Mouse (Mus musculus) adrenal gland, adult 2 months (tissue): Measurements from ENCODE around the gene Pcdh17. TPM values are rescaled to one million over a fixed set of nuclear protein-coding genes. Genes with fewer than 3 reads are reported as not detected.
A peak's percentile ranks its signal among the peaks of the same experiment; 100 is the strongest.

ENCODE experiments used
- DNase-seq: peaks from one replicate; pipeline ENCODE4 v3.0.0; 2021
- long read RNA-seq: library from polyadenylated mRNA; stranded (forward); transcript quantifications from one replicate; pipeline ENCODE4 v2.0.0, GENCODE M21; 2021
- polyA plus RNA-seq: library from polyadenylated mRNA; depleted of rRNA; stranded (reverse); fragments of >200 nt; gene quantifications from 2 replicates; pipeline ENCODE4 v1.2.3, GENCODE M21; 2012; rRNA removed
- total RNA-seq, 2 experiments: library from RNA; stranded (reverse); gene quantifications; 2 replicates each; pipeline ENCODE4 v1.2.3; 2021

Gene Pcdh17
- total RNA-seq (1 to 10 TPM; 2.6 to 4.5 TPM), polyA plus RNA-seq (2.9 and 3.0 TPM in 2 replicates)
- long read RNA-seq: 0 reads

- DNase-seq: peak; percentile 94
Observed at GRCm38 (mm10) chr14:84443288-84443686, at the start of gene Pcdh17. TSS of gene Pcdh17 (plus strand) at chr14:84443563.

- DNase-seq: no peak
Observed at GRCm38 (mm10) chr14:84397137-84397536, 46.2 kb upstream of the Pcdh17 start.

DNA sequence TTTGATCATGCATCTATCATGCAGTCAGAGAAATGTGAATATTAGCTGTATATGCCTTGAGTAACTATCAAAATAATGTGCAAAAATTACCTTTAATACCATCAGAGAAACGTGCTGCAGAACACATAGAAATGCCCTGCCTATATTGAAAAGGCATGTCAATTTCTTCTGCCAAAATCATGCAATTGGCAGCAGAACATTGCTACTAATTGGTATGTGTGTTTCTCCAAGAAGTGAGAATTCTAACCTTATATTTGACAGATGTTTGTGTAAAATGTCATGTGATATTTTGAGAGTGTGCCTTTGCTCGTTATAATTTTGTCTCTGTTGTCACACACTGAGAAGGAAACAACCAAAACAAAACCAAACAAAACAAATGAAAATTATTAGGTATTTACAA is 18.6 kb upstream of the Pcdh17 start:
- DNase-seq: no peak

GRCm38 (mm10) chr14:84426616-84427015 is 16.7 kb upstream of the Pcdh17 start:
- no peak for DNase-seq

- DNase-seq: no peak
Observed at GRCm38 (mm10) chr14:84438066-84438770, 5.1 kb upstream of the Pcdh17 start.

- DNase-seq: no peak
Observed at GRCm38 (mm10) chr14:84440903-84441302, 2.5 kb upstream of the Pcdh17 start.

GRCm38 (mm10) chr14:84442528-84443287 is 655 bp upstream of the Pcdh17 start:
- peak; percentile 10 for DNase-seq

GRCm38 (mm10) chr14:84443761-84444160 is 398 bp downstream of the Pcdh17 start:
- no peak for DNase-seq

- peak; percentile 13 for DNase-seq
Observed at GRCm38 (mm10) chr14:84444276-84444662, 906 bp downstream of the Pcdh17 start.

DNA sequence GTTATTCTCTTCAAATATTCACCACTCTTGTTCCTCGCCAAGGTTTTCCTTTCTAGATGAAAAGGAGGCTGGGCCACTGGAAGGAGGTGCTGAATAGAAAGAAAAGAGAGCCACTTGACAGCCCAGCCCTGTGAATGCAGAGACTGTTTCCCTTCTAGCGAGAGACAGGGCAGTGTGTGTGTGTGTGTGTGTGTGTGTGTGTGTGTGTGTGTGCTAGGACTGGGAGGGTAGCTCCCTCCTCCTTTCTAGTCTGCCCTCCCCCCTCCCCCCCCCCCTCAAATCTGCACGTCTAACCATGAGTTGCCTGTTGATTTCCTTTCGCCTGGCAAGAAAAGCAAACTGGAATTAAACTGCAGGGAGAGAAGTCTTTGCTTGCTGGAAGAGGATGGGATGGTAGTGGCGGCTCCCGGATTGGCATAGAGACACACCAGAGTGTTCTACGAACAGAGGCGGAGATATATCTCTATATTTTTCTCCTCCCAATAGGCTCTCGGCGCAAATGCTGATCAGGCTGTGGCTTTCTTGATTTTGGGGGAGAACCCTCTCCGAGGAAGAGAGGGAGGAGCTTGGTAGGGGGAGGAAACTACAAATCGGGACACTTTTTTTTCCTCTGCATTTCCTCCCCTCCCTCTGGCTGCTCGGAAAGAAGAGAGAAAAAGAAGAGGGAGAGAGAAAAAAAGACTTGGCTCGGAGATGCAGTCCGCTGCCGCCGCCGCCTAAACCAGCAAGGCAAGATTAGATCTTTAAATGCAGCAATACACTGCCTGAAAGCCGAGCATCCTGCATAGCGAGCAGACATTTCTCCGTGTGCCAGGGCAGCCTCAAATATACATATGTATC is 1.5 kb downstream of the Pcdh17 start:
- peak; percentile 14 for DNase-seq

DNA sequence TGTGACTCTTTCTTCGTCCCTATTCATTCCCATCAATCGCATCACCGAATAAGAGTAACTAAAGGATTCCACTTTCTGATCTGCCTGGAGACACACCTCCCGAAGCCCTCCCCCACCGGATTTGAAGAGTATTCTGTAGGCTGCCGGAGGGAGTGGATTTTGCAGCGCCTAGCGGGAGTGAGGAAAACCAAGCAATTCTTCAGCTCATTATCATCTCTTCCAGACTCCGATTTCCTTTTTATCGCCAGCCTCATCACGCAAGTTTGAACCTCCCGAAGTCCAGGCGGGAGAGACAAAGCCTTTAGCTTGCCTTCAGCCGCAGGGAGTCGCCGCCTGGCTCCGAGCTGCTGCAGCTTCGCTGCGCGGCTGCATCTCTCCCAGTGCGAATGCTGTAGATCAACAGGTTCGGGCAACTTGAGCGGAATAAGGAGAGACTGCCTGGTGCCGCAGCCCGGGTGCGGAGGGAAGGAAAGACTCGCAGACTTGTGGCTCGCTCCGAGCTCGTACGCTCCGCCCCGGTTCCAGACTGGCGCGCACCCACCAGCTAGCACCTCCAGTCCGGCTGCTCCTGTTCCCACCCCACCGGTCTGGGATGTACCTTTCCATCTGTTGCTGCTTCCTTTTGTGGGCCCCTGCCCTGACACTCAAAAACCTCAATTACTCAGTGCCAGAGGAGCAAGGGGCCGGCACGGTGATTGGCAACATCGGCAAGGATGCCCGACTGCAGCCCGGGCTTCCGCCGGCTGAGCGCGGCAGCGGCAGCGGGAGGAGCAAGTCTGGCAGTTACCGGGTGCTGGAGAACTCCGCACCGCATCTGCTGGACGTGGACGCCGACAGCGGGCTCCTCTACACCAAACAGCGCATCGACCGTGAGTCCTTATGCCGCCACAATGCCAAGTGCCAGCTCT is 2.4 kb downstream of the Pcdh17 start:
- peak; percentile 22 for DNase-seq

GRCm38 (mm10) chr14:84446411-84446915 is 3.1 kb downstream of the Pcdh17 start:
- DNase-seq: peak; percentile 2

DNA sequence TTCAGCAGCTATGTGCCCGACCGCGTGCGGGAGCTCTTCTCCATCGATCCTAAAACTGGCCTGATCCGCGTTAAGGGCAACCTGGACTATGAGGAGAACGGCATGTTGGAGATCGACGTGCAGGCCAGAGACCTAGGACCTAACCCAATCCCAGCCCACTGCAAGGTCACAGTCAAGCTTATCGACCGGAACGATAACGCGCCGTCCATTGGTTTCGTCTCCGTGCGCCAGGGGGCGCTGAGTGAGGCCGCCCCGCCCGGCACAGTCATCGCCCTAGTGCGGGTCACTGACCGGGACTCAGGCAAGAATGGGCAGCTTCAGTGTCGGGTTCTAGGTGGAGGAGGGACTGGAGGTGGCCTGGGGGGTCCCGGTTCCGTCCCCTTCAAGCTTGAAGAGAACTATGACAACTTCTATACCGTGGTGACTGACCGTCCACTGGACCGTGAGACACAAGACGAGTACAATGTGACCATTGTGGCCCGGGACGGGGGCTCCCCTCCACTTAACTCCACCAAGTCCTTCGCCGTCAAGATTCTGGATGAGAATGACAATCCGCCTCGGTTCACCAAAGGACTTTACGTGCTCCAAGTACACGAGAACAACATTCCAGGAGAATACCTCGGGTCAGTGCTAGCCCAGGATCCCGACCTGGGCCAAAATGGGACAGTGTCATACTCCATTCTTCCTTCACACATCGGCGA is 3.7 kb downstream of the Pcdh17 start:
- peak; percentile 53 for DNase-seq

GRCm38 (mm10) chr14:84447661-84448380 is 4.5 kb downstream of the Pcdh17 start:
- peak; percentile 6 for DNase-seq

DNA sequence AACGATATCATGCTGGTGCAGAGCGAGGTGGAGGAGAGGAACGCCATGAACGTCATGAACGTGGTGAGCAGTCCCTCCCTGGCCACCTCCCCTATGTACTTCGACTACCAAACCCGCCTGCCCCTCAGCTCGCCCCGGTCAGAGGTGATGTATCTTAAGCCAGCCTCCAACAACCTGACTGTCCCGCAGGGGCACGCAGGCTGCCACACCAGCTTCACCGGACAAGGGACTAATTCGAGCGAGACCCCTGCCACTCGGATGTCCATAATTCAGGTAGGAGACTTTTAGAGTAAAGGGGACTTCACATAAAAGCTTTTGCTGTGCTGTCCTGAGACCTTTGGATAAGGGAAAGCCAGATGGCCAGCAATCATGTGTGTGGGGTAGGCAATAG is 5.0 kb downstream of the Pcdh17 start:
- DNase-seq: no peak

DNA sequence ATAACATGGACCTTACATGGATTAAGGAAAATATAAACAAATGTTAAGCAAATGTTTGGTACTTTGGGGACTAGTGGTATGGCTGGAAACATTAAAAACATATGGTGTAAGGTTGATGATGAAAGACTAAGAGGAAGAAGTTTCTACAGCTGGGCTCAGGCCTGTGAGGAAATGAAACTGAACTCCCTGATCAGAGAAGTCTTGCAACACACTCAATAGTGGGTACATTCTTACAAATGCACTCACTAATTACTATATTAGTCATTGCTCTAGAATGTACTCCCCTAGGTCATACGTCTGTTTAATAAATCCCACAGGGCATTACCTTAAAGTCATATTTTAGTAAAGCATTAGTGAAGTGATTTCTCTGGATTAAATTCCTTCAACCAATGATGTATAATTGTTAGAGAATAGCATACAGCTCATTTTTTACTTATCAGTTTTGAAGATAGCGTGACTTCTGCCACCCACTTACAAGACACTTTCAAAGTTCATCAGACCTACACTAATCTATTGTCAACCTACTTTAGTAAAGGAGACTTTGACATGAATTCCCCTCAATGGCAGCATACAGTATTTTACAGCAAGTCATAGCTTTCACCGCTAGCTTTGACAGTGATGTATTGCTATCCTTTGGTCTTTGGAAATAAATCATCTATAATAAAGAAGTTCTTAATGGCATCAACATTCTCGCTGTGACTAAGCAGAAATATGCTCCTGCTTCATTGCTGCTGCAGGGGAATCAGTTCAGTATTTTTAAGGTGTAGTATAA is 10.9 kb downstream of the Pcdh17 start:
- DNase-seq: no peak

- DNase-seq: no peak
Observed at GRCm38 (mm10) chr14:84475491-84475890, 32.1 kb downstream of the Pcdh17 start.

DNA sequence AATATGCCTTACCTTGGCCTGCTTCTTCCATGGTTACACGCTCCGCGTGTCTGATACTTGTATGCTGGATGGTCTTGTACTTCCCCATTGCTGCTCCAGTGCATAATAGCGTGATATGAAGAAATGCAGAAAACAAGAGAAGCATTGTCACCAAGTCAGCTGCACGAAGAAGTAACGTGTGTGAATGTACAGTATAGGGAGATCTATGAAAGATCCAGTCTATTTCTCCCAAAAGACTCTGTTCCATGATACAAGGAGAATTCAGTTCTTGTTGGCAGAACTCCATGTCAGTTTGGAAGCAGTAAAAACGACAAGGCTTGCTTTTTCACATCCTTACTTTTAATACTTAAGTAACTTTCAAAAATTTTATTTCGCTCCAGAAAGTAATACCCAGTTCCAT is 33.0 kb downstream of the Pcdh17 start:
- no peak for DNase-seq

DNA sequence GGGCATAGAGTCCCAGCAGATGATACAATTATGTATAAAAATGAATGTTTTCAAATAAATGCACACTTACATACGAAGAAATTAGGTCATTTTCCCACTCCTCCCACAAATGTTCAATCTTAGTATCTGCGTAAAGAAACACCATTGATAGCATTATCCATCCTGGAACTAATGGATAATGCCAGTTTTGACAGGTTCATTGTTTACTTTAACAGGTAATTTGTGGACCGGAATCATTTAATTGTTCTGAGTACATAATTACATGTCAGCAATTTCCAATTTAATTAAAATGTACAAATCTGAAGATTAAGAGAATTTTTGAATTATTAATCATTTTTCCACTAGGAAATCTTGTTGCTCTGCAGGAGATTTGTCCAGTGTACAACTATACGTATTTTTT is 33.5 kb downstream of the Pcdh17 start:
- DNase-seq: no peak
